Mouse (Mus musculus) adrenal gland, postnatal 10 days (tissue): ENCODE results near the gene Nectin2. TPM values are rescaled to one million over a fixed set of nuclear protein-coding genes. Genes with fewer than 3 reads are reported as not detected.

Experiments
- DNase-seq: peaks from one replicate; pipeline ENCODE4 v3.0.0; 2021; ENCODE audit warnings: mixed read lengths
- total RNA-seq, 2 experiments: library from RNA; stranded (reverse); gene quantifications; 2 replicates each; pipeline ENCODE4 v1.2.3; 2021

Nectin2 gene
- total RNA-seq, 2 experiments from 2014 or later = 86.7 to 106 TPM

GRCm38 (mm10) chr7:19744590-19745385 lies 5.5 kb downstream of the Nectin2 start:
- peak; percentile 76 for DNase-seq

- no peak for DNase-seq
Observed at GRCm38 (mm10) chr7:19743791-19744190, 6.5 kb downstream of the Nectin2 start.

GRCm38 (mm10) chr7:19742468-19742867 lies 7.8 kb downstream of the Nectin2 start:
- no peak for DNase-seq

DNA sequence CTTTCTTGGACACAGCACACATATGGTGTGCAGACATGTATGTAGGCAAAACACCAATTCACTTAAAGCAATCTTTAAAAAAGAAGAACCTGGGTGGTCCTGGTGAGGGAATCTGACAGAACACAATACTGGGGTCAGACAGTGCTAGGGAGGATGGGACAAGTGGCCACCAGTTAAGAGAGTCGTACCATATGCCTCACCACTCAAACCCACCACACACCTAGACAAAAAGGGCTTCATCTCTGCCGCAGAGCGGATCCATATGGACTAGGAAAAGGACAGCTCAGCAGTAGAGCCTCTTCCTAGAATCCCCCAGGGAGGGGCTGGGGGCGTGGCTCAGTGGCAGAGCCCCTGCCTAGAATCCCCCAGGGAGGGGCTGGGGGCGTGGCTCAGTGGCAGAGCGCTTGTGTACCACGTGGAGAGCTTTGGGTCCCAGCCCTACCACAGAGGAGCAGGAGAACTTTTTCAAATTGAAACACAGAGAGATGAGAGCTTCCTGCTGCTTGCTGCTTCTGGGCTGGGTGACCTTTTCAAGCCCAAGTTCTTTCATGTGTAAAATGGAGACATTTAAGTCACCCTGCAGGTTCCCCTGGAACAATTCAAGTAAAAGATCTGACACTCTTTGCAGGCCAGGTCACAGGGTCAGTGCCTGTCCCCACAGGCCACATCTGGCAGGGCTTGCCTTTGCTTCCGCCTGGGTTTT lies 8.8 kb downstream of the Nectin2 start:
- peak; percentile 62 for DNase-seq

DNA sequence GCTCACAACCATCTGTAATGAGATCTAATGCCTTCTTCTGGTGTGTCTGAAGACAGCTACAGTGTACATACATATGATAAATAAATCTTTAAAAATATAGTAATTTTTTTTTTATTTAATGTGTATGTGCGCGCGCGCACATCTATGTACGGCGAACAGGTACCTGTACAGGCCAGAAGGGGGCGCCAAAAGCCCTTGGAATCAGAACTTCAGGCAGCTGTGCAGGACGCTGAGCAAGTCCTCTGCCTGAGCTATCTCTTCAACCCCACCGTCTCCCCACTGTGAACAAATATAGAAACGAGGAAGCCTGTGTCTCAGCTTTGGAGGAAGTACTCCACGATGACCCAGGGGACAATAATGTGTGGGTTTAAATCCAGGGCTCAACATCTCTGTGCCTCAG lies 10.0 kb downstream of the Nectin2 start:
- peak; percentile 51 for DNase-seq

- DNase-seq = no peak
Observed at GRCm38 (mm10) chr7:19738771-19739170, 11.5 kb downstream of the Nectin2 start.

DNA sequence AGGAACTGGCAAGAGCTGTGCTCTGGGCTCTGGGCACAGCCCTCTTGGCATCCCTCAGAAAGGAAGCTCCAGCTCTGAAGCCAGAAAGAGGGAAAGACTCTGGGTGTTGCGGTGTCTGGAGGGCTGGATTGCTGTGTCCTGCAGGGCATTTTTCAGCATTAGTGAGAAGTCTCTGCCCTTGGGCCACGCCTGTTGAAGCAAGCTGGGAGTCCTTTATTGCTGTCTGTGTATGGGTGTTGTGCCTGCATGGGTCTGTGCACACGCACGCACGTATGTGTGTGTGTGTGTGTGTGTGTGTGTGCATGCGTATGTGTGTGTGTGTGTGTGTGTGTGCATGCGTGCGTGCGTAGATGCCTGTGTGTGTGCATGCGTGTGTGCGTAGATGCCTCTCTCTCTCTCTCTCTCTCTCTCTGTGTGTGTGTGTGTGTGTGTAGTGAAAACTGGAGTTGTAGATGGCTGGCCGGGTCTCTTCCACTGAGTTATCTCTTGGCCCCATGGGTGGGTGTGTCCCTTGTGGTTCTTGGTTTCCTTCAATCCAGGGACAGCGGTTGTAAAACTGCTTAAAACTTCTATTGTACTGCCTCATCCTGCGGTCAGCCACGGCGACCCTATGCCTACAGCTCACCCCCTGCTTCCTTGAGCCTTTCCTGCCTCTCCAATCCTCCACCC lies 13.8 kb downstream of the Nectin2 start:
- DNase-seq = no peak

GRCm38 (mm10) chr7:19734178-19734666 lies 16.1 kb downstream of the Nectin2 start:
- DNase-seq = no peak

DNA sequence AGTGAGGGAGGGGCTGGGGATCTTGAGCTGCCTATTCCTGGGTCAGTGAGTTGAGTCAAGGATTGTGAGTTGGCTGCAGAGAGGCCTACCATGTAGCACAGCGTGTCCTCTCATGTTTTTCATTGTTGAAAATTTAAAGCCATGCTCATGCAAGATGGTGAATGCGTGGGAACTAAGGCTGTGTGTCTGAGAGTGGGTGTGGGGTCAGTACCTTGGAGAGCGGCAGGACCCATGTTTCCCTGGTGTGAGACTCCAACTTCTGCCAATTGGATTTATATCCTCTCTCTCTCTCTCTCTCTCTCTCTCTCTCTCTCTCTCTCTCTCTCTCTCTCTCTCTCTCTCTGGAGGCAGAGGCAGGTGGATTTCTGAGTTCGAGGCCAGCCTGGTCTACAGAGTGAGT lies 23.7 kb downstream of the Nectin2 start:
- DNase-seq = no peak

- DNase-seq = no peak
Observed at GRCm38 (mm10) chr7:19724167-19724566, 26.1 kb downstream of the Nectin2 start.

DNA sequence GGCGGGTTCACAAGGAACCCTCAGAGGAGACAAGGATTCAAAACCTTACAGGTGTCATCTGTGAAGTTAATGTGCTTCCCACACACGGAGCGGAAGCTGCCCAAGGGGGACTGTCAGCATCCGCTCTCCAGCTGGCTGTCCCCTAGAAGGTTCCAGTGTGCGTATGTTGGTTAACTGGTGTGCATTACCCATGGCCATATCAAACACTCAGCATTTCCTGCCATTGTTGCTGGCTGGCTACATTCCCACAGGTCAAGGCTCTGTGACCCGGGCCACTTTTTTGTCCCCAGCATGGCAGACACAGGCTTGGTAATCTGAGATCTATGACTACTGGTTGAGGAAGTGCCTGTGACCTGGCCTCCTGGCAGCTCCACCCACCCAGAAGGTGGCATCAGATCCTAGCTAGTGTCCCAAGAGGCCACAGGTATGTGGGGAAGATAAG lies 27.5 kb downstream of the Nectin2 start:
- peak; percentile 70 for DNase-seq

- no peak for DNase-seq
Observed at GRCm38 (mm10) chr7:19719200-19719599, 31.1 kb downstream of the Nectin2 start.

DNA sequence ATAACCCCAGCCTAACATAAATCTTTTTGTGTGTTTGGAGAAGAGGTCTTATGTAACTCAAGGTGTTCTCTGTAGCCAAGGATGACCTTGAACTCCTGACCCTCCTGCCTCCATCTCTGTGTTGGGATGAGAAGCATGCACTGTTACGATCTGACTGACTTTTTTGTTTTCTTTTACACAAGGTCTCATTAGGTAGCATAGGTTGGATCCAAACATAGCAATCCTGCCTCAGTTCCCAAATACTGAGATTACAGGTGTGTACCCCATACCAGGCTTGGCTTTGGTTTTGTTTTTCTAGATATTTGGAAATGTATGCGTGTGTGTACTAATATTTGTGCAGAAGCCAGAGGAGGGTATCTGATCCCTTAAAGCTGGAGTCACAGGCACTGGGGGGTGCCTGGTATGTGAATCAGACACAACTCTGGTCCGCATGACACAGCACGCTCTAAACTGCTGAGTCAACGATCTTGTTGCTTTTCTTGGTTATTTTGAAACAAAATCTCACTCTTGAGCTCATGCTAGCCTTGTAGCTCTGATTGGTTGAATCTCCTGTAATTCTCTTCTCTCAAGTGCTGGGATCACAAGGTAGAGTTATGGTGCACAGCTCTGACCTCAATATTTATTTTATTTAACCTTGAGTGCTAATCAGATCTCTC lies 31.9 kb downstream of the Nectin2 start:
- DNase-seq = no peak

- DNase-seq = no peak
Observed at GRCm38 (mm10) chr7:19717346-19717745, 32.9 kb downstream of the Nectin2 start.

- DNase-seq = no peak
Observed at GRCm38 (mm10) chr7:19716822-19717221, 33.5 kb downstream of the Nectin2 start.

DNA sequence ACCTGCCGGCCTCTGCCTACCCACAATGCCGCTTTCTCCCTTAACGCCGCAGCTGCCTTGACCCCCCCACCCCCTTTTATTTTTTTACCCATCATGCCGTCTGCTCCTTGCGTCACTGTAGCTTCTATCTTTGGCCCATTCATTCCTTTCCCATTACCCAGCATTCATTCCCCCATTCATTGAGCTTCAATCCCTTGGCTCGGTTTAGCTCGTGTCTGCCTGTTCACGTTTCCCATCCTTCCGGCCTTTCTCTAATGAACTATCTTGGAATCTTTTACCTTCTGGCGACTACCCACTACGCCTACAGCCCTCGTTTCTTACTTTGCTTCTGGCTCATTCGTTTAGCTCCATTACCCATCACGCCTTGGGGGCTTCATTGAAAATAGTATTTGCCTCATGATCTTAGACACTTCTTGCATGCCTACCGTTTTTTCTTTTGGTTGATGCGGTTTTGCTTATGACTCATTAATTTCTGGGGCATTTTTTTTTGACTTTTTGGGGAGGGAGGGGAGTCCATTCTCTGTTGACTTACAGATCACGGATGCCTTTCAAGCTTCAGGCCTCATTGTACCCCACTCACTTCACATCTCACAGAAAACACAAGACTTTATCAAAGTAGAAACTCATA lies 34.1 kb downstream of the Nectin2 start:
- DNase-seq = no peak

GRCm38 (mm10) chr7:19715239-19716054 lies 34.8 kb downstream of the Nectin2 start, which contains the start of gene Tomm40:
Tomm40 (minus strand) TSS chr7:19715438.
- DNase-seq = peak; percentile 97

- DNase-seq = no peak
Observed at GRCm38 (mm10) chr7:19714836-19715235, 35.4 kb downstream of the Nectin2 start.

- no peak for DNase-seq
Observed at GRCm38 (mm10) chr7:19713598-19713997, 36.7 kb downstream of the Nectin2 start.

- peak; percentile 37 for DNase-seq
Observed at GRCm38 (mm10) chr7:19713196-19713595, 37.1 kb downstream of the Nectin2 start.

GRCm38 (mm10) chr7:19712414-19712813 lies 37.9 kb downstream of the Nectin2 start:
- DNase-seq = no peak
